Mouse (Mus musculus): Measurements from ENCODE around the gene Slc25a54.

DNA sequence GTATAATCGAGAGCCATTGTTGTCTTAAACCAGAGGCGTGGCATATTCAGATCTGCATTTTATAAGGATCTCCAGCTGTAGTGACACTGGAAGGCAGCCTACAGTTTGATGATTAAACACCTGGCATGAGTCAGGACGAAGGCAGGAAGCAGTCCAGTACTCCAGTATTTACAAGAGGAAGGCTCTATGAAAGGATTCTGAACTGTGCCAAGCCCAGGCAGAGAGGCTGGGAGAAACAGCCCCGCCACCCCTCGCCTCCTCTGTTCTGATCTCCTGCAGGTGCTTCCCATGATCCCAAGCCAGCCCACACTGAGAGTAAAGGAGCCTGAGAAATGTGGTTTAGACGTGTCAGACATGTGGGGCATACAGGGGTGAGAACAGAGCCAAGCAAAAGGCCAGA, 49.5 kb upstream of the Slc25a54 start:
- no peak for TF ChIP-seq CTCF (IDR thresholded peaks at IDR 0.05; ENCODE audit: insufficient read depth, low read length)
- TF ChIP-seq POLR2A (IDR thresholded peaks at IDR 0.05; ENCODE audit: borderline replicate concordance, extremely low read depth, low read depth, low read length) = no peak

Data from lung, adult 2 months (tissue).